Mouse (Mus musculus) gastrocnemius, adult 2 months (tissue): ENCODE measurements around the gene Plod2. TPM values are rescaled to one million over a fixed set of nuclear protein-coding genes. Genes with fewer than 3 reads are reported as not detected.

ENCODE experiments used
- DNase-seq: peaks from one replicate; pipeline ENCODE4 v3.0.0; 2022
- H3K27ac ChIP-seq: fragments of 200-600 bp; 2 replicates; pipeline ENCODE4 v1.8.1; 2022; ENCODE audit warnings: mild to moderate bottlenecking
- H3K4me3 ChIP-seq: fragments of 200-600 bp; 2 replicates; pipeline ENCODE4 v1.8.1; 2022; ENCODE audit warnings: mild to moderate bottlenecking, moderate library complexity
- CTCF ChIP-seq: fragments of 200-600 bp; IDR thresholded peaks from 2 replicates; pipeline ENCODE4 v1.8.1; 2022; ENCODE audit warnings: antibody characterized with exemption, mild to moderate bottlenecking, moderate library complexity
- intact Hi-C: fragments of 180-260 bp; cut with DNase I; formaldehyde crosslinking; loops from one replicate; pipeline ENCODE4 v1.15.1; 2025
- total RNA-seq, 2 experiments: library from RNA; stranded (reverse); gene quantifications; 2 replicates each; pipeline ENCODE4 v1.2.3; 2021

Gene Plod2
- total RNA-seq, 2 experiments from 2014 or later: 1.8 to 6.6 TPM

DNA sequence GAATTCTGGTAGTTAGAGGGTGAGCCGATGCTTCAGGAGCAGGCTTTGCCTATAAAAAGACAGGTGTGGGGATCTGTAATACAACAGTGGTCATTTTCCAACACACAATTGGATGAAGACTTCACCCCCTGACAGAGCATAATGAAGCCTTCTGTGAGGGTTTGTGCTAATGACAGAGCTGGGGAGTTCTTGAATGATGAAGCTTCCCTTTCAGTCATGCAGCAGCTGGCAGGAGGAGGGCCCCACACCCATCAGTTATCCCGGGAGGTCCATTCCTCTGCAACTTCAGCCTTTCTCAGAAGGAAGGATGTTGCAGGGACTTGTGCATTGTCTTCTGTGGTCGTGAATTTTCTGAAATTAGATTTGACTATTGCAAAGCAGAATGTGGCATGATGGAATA, 79.2 kb downstream of the Plod2 start:
- intact Hi-C loops: no loop called here
- no peak overlapping the region for H3K4me3 ChIP-seq
- H3K27ac ChIP-seq: no peak overlapping the region
- no peak for DNase-seq
- TF ChIP-seq CTCF: no peak

DNA sequence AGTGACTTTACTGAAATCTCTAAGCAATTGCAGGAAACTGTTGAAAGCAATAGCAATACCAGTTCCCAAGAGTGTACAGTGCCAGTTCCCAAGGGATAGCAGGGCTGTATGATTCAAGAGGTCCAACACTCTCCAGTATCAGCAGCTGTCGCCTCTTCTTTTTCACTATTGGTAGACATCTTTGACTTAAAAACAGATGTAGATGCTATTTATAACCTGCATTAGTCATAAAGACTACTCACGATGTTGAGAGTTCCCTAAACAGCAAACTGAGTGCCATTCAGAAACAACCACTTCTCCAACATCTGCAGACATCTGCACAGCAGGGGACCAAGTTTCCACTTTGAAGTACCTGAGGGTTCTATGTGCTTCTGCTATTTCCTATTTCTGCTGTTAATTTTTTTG, 79.9 kb downstream of the Plod2 start:
- no peak for TF ChIP-seq CTCF
- no peak overlapping the region for H3K4me3 ChIP-seq
- H3K27ac ChIP-seq: no peak overlapping the region
- intact Hi-C loops: no loop called here
- no peak for DNase-seq

DNA sequence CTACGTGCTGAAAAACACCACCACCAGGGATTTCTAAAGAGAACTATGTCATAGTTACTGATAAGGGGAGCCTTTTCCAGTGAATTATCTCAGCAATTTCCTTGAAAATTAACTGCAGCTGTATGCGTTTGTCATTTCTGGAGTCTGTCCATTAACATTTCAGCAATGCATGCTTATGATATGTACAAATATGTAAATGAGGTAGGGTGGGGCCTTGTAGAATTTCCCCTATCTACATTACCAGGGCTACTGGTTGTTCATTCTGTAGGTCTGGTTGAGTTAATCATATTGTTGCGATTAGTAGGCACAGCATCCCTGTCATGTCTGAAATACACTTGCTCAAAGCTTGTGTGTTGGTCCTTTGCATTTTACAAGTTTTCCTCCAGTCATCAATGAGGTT, 92.8 kb downstream of the Plod2 start:
- TF ChIP-seq CTCF: no peak
- intact Hi-C loops: no loop called here

DNA sequence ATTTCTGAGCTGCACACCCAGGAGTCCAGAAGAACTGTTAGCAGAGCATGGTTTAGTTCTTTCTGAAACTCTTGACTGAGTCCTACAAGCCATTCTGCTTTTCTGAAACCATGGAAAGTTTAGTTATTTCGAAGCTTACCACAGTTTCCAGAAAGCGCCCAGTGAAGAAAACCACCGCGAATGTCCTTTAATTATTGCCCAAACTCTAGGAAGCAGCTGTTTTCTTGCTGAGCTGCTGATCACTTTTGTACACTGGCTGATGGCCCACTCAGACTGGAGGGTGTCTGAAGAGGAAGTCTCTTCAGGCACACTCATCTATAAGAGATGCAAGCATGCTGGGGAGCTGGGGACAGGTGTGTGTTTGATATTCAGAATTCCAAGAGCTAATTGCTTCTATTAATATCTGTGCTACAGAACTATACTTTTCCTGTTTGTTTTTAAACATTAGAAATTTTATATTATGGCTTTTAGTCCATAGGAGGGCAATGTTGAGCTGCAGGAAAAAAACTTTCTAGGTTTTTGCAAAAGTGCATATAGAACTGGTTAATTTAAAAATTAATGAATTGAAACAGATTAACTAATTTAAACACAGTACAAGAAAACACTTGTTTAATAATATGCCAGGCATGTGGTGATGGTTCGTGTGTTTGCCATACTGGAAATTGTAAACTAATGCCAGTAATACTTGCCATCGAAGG, 97.3 kb downstream of the Plod2 start:
- intact Hi-C loops: no loop called here
- Histone ChIP-seq H3K4me3 (no peak overlapping the region), H3K27ac (no peak overlapping the region)
- peak; percentile 18; the same call in 1 of the 2 replicates for TF ChIP-seq CTCF
- DNase-seq: peak; percentile 17

More for the DNA sequence above, 92.8 kb downstream of the Plod2 start:
- H3K27ac ChIP-seq: no peak overlapping the region
- DNase-seq: no peak
- no peak overlapping the region for H3K4me3 ChIP-seq

DNA sequence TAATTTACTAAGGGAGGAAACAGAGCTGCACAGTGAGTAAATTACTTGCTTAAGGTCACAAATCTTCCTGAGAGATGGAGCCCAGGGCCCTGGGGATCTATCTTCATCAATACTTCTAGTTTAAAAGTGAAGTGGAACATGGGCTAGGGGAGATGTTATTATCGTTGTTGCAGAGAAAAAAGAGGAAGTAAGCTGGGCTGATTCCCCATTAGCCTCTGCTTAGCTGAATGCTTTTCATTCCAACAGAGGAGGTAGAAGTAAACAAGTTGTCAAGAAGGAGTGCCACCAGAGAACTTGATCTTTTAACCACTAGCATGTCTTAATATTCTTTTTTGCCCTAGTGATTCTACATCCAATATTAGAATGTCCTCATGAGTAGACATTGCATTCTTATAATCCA, 99.7 kb downstream of the Plod2 start:
- no peak for TF ChIP-seq CTCF
- no peak overlapping the region for H3K4me3 ChIP-seq
- no peak overlapping the region for H3K27ac ChIP-seq
- DNase-seq: no peak
- intact Hi-C loops: no loop called here

Other genes with a start within 250 kb of the Plod2 start
- not detected for gene 1700057G04Rik, start 232.8 kb upstream of the Plod2 start, total RNA-seq
- gene Plscr4, start 84.8 kb upstream of the Plod2 start, total RNA-seq: 1 to 10 TPM; 2.7 to 3.3 TPM